Mouse (Mus musculus) thymus, adult 2 months (tissue): ENCODE data around the gene Prkce. TPM values are rescaled to one million over a fixed set of nuclear protein-coding genes. Genes with fewer than 3 reads are reported as not detected.

Source experiments
- DNase-seq: peaks from one replicate; pipeline ENCODE4 v3.0.0; 2021
- H3K27ac ChIP-seq: fragments of 200-500 bp; 2 replicates; pipeline ENCODE4 v1.5.1; 2012; ENCODE audit warnings: low read length, control low read depth; ENCODE audit not compliant: control insufficient read depth, insufficient read depth
- H3K27me3 ChIP-seq: fragments of 200-500 bp; 2 replicates; pipeline ENCODE4 v1.6.1; 2012; ENCODE audit warnings: mild to moderate bottlenecking, low read length, moderate library complexity, mixed read lengths; ENCODE audit not compliant: control insufficient read depth, insufficient read depth
- H3K36me3 ChIP-seq: fragments of 200-500 bp; 2 replicates; pipeline ENCODE4 v1.6.1; 2012; ENCODE audit warnings: mild to moderate bottlenecking, low read length, moderate library complexity; ENCODE audit not compliant: control insufficient read depth, insufficient read depth
- H3K4me1 ChIP-seq: fragments of 200-500 bp; replicated peaks from 2 replicates; pipeline ENCODE4 v1.6.1; 2012; ENCODE audit warnings: low read length; ENCODE audit not compliant: control insufficient read depth, insufficient read depth
- H3K4me3 ChIP-seq: fragments of 200-500 bp; 2 replicates; pipeline ENCODE4 v1.5.1; 2012; ENCODE audit warnings: mild to moderate bottlenecking, low read length, control low read depth, moderate library complexity; ENCODE audit not compliant: control insufficient read depth, insufficient read depth
- CTCF ChIP-seq: fragments of 200-500 bp; IDR thresholded peaks from 2 replicates; pipeline ENCODE4 v1.5.1; 2012; ENCODE audit warnings: mild to moderate bottlenecking, control low read depth, low read length, moderate library complexity, borderline replicate concordance; ENCODE audit not compliant: control insufficient read depth, poor library complexity, insufficient read depth; ENCODE audit errors: extremely low read depth
- POLR2A ChIP-seq: fragments of 200-500 bp; IDR thresholded peaks from 2 replicates; pipeline ENCODE4 v1.6.1; 2012; ENCODE audit warnings: mild to moderate bottlenecking, low read length, control low read depth, moderate library complexity; ENCODE audit not compliant: control insufficient read depth, poor library complexity, insufficient read depth; ENCODE audit errors: extremely low read depth
- WGBS: fragments of 180-500 bp; shearing (Covaris S2); methylation state at CpG from one replicate; pipeline ENCODE4 v1.1.7; 2018; 5-methylcytosine and 5-hydroxymethylcytosine counted together
- polyA plus RNA-seq: library from polyadenylated mRNA; depleted of rRNA; stranded (reverse); fragments of >200 nt; gene quantifications from 2 replicates; pipeline ENCODE4 v1.2.3, GENCODE M21; 2012

Gene Prkce
- polyA plus RNA-seq, 1 experiment, result 1.6 TPM

GRCm38 (mm10) chr17:86170164-86170958 is 2.8 kb downstream of the Prkce start:
- TF ChIP-seq CTCF (no peak), POLR2A (no peak)
- H3K4me1 ChIP-seq, result peaks cover 15% of the 10 kb centered on the region
- H3K36me3 ChIP-seq, result no peaks in the 10 kb centered on the region
- no peak for DNase-seq
- WGBS, result 30% methylated on average over 9 of the region's 9 CpGs
- no peak overlapping the region for H3K4me3 ChIP-seq
- peaks cover 12% of the 10 kb centered on the region for H3K27me3 ChIP-seq
- no peak overlapping the region for H3K27ac ChIP-seq

DNA sequence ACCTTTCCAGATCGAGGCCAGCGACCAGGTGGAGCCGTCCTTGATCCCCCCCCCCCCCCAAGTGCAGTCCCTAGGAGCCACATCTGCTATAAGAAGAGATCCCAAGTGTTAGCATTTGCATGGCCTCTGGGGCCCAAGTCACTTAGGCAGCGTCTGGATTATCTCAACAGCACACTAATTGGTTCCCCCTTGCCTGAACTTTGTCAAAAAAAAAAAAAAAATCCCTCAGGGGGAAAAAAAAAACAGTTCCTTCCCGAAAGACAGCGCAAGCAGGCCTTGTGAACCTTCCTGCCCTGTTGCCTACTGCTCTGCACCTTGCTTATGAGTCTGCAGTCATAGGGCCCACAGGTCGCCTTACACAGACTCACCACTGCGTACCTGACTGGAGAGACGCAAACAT is 7.9 kb downstream of the Prkce start:
- H3K27me3 ChIP-seq, result no peaks in the 10 kb centered on the region
- H3K27ac ChIP-seq, result no peak overlapping the region
- no peak for DNase-seq
- TF ChIP-seq CTCF (no peak), POLR2A (no peak)
- H3K36me3 ChIP-seq, result no peaks in the 10 kb centered on the region
- WGBS, result 85% methylated on average over 9 of the region's 9 CpGs
- no peak overlapping the region for H3K4me3 ChIP-seq
- H3K4me1 ChIP-seq, result no peaks in the 10 kb centered on the region

- no peak for TF ChIP-seq CTCF
- TF ChIP-seq POLR2A, result no peak
- no peaks in the 10 kb centered on the region for H3K4me1 ChIP-seq
- no peaks in the 10 kb centered on the region for H3K36me3 ChIP-seq
- 82% methylated on average over 7 of the region's 7 CpGs for WGBS
- no peak overlapping the region for H3K27ac ChIP-seq
- H3K4me3 ChIP-seq, result no peak overlapping the region
- no peaks in the 10 kb centered on the region for H3K27me3 ChIP-seq
- no peak for DNase-seq
These were observed 9.1 kb downstream of the Prkce start for GRCm38 (mm10) chr17:86176722-86177121.

DNA sequence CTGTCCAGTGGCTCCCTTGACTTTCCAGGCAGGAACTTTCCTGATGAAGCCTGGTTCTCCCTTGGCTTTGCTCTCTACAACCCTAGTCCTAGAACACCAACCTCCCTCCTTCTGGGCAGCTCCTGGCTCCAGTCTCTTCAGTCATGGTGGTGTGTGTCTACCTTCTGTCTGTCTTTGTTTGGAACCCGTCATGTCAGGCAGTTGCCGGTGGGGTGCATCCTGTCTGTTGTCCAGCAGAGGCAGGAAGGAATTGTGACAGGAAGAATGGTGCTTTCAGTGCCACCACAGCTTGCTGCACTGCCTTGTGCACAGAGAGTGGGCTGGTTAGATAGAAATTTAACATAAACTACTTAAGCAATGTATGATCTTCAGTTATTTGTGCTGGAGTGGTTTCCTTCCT is 16.2 kb downstream of the Prkce start:
- H3K27ac ChIP-seq, result no peak overlapping the region
- H3K27me3 ChIP-seq, result no peaks in the 10 kb centered on the region
- 34% methylated on average over 2 of the region's 2 CpGs for WGBS
- no peak overlapping the region for H3K4me3 ChIP-seq
- no peaks in the 10 kb centered on the region for H3K36me3 ChIP-seq
- DNase-seq, result no peak
- no peak for TF ChIP-seq POLR2A
- H3K4me1 ChIP-seq, result peaks cover 9% of the 10 kb centered on the region

DNA sequence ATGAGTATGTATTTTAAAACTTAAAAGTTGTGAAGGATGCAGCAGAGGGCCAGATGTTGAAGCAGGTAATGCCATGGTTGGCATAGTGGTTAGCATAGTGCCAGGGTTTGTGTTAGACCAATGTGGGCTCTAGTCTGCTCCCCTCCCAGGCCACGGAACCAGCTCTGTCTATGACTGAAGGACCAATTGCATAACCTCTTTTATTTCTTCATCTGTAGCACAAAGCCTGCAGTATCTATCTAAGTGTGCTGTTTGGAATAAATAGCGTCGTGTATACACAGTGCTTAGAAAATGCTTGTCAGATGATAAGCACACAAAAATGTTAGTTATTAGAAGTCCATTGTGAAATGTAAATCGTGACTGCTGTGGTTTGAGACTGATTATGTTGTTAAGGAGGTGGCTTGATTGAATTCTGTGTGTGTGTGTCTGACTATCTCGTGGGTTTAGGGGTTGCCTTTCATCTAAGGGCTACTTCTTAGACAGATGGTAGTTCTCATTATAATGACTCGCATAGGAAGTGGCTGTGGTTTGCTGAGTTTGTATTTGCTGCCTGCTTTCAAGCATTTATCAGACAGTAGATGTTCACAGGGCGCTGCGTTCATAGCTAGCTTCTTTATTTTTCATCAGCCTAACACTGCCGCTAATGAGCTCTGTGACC is 17.1 kb downstream of the Prkce start:
- no peak overlapping the region for H3K4me3 ChIP-seq
- WGBS, result 17% methylated on average over 9 of the region's 9 CpGs
- TF ChIP-seq CTCF (no peak), POLR2A (no peak)
- H3K36me3 ChIP-seq, result no peaks in the 10 kb centered on the region
- no peak for DNase-seq
- H3K27me3 ChIP-seq, result no peaks in the 10 kb centered on the region
- peaks cover 9% of the 10 kb centered on the region for H3K4me1 ChIP-seq
- no peak overlapping the region for H3K27ac ChIP-seq

GRCm38 (mm10) chr17:86185584-86185983 is 18.0 kb downstream of the Prkce start:
- H3K4me1 ChIP-seq, result peaks cover 9% of the 10 kb centered on the region
- H3K27ac ChIP-seq, result no peak overlapping the region
- DNase-seq, result no peak
- no peaks in the 10 kb centered on the region for H3K27me3 ChIP-seq
- H3K4me3 ChIP-seq, result no peak overlapping the region
- H3K36me3 ChIP-seq, result no peaks in the 10 kb centered on the region
- TF ChIP-seq POLR2A (no peak), CTCF (no peak)
- WGBS, result 36% methylated on average over 7 of the region's 7 CpGs
